Mouse (Mus musculus): ENCODE measurements around the gene Tpbgl. TPM values are rescaled to one million over a fixed set of nuclear protein-coding genes. Genes with fewer than 3 reads are reported as not detected.

Tpbgl gene
- polyA plus RNA-seq (2021) = 0.03 TPM

DNA sequence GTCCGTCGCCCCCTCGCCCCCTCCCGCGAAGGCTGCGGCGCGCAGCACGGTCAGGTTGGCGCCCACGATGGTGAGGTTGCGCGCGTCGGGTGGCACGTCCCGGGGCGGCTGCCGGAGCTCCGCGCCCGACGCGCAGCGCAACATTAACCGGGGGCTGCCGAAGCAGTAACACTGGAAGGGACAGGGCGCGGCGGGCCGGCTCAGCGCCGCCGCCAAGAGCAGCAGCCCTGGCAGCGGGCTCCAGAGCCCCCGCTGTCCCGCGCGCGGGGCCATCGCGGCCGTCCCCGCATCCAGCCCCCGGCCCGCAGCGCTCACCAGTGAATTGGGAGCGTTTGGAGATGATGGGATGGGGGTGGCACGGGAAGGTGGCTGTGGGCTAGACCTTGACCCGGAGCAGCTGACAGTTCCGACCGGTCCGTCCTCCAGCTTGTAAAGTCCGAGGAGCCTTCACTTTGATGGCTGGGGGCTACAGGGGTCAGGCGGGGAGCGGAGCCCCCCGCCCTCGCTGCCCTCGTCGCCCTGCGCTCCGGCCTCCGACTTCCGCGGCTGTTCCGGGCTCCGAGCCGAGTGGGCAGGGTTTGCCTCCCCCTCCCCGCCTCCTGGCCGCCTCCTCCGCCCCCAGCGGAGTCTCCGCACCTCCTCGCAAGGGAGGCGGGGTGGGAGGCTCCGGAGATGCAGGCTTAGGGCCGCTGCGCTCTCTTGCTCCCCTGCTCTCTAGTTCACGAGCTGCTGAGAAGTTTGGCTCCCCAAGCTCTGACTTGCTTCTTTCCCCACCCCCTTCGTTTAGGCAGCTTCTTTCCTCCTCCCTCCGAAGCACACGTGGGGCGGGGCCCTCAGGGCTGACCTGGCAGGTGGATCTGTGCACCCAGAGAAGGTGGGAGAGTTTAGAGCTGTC lies at the start of gene Tpbgl:
Gene Tpbgl, minus strand, starts transcription at position 728 of the 895 bp plus-strand sequence.
- H3K27me3 ChIP-seq = peaks cover 70% of the 10 kb centered on the region
- peak; percentile 18 for ATAC-seq
- CTCF ChIA-PET = interaction anchor here (0.7 to 1.3 kb wide), 3 partner anchors 8 to 250 kb away, joined by 3 read pairs; no protein-coding TSS in a partner anchor

DNA sequence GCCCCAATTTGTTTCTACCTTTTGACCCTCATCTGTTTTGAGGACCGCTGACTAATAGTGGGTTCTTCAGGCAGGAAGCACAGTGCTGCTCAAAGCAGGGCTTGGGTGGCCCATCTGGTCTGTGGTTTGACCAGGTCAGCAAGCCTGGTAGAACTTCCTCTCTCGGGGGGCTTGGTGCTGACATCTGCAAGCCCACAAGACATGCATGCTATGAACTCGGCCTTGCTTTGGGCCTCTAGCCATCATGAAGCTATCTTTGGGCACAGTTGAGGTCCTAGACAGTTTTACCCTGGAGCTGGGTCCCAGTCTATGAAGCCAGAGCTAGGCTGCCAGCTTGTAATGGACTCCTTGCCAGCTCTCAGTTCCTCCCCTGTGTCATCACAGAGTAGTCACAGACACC lies 48.0 kb upstream of the Tpbgl start:
- TF ChIP-seq CTCF (IDR thresholded peaks at IDR 0.05) = no peak
- CTCF ChIA-PET = no interaction called here
- DNase-seq (ENCODE audit: low read depth, low spot score) = no peak
- ATAC-seq = no peak
- in situ Hi-C loops (cut with MboI; ENCODE audit: low pct_unique_long_range_greater_than_20kb) = no loop called here
- H3K27me3 ChIP-seq = peaks cover 41% of the 10 kb centered on the region
- POLR2A ChIA-PET = no interaction called here

More for the DNA sequence above, at the start of gene Tpbgl:
- no peak for DNase-seq (ENCODE audit: low read depth, low spot score)
- POLR2A ChIA-PET = no interaction called here
- TF ChIP-seq CTCF (IDR thresholded peaks at IDR 0.05) = no peak
- in situ Hi-C loops (cut with MboI; ENCODE audit: low pct_unique_long_range_greater_than_20kb) = no loop called here

DNA sequence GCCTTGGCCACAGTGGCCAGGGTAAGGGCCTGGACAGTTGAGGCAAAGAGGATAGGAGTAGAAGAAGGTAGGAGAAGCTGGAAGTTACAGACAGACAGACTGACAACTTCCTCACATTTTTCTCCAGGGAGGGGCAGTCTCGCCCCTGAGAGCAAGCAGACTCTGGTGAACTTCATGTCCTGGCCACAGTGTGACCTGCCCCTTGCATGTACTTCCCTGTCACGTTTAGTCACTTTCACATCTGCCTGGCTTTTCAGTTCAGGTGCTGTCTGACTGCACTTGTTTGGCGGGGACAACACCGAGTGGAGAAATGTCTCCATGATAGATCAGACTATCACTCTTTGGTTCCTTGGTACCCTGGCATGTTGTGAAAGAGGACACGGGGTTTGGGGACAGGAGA lies 47.3 kb upstream of the Tpbgl start:
- ChIA-PET CTCF (no interaction called here), POLR2A (no interaction called here)
- in situ Hi-C loops (cut with MboI; ENCODE audit: low pct_unique_long_range_greater_than_20kb) = no loop called here
- no peak for TF ChIP-seq CTCF (IDR thresholded peaks at IDR 0.05)
- ATAC-seq (no peak), DNase-seq (ENCODE audit: low read depth, low spot score) (no peak)
- peaks cover 37% of the 10 kb centered on the region for H3K27me3 ChIP-seq

DNA sequence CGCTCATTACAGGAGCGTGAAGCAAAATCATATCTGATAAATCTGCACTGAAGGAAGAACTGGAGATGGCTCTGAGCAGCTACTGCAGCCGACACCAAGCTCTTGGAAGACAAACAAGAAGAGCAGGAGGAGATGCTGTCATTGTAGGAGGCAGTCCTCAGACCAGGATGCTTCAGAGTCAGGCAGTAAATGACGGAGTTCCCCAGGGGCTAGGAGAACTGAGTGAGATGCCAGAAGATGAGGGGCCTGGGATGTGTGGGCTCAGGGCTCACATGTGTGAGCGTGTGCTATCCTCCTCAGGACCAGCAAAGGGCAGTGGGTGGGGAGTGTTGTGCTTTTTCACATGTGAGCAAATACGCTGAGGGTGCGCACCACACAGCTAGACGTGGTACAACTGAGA lies 46.3 kb upstream of the Tpbgl start:
- POLR2A ChIA-PET = no interaction called here
- no peak for ATAC-seq
- H3K27me3 ChIP-seq = peaks cover 35% of the 10 kb centered on the region
- in situ Hi-C loops (cut with MboI; ENCODE audit: low pct_unique_long_range_greater_than_20kb) = no loop called here
- CTCF ChIA-PET = no interaction called here
- DNase-seq (ENCODE audit: low read depth, low spot score) = no peak
- TF ChIP-seq CTCF (IDR thresholded peaks at IDR 0.05) = no peak

DNA sequence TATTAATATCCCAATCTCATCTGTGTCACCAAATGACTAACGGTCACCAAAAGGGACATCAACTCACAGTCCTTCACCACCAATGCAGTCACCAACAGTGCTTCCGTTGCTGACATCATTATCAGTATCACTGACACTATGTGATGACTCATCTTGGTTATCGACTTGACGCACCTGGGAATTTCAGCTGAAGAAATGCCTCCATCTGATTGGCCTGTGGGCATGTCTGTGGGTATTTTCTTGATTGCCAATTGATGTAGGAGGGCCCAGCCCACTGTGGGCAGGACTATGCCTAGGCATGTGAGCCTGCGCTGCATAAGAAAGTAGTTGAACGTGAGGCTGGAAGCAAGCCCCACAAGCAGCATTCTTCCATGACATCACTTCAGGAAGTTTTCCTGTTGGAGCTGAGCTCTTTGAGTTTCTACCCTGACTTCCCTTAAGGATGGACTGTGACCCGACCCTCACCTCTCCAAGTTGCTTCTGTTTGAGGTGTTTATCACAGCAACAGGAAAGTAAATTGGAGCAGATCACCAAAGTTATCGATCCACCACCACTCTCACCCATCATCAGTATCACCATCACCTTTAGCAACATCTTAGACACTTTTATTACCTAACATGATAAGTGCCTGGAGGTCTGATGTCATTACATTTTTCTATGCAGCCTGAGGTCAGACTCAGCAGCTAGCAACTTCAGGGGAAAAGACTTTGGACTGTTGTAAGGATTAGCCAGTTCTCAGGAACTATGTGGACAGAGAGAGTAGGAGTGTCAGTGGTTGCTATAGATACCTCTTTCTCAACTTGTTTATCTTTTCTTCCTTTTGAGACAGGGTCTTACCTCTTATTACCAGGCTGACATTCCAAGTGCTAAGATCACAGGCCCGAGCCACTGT lies 44.9 kb upstream of the Tpbgl start:
- DNase-seq (ENCODE audit: low read depth, low spot score) = no peak
- TF ChIP-seq CTCF (IDR thresholded peaks at IDR 0.05) = no peak
- ChIA-PET CTCF (interaction anchor here (1.5 kb wide), 1 partner anchor 8 kb away, joined by 3 read pairs; no protein-coding TSS in a partner anchor), POLR2A (no interaction called here)
- ATAC-seq = no peak
- peaks cover 45% of the 10 kb centered on the region for H3K27me3 ChIP-seq
- in situ Hi-C loops (cut with MboI; ENCODE audit: low pct_unique_long_range_greater_than_20kb) = no loop called here

DNA sequence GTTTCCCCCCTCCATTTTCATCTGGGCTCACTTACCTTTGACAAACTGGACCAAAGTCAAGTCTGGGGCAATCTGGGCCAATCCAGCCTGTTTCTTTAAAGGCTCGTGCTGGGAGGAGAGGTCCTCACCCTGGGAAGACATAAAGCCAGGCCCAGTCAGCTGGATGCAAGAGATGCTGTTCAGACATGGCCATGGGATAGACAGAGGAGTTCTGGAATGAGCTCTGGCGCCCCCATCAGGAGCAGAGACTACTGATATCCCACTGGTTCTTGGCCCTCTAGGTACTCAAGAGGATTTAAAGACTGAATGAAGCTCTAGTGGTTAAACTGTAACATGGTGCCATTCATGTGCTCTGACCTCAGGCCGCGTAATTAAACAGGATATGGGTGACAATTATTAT lies 44.0 kb upstream of the Tpbgl start:
- ChIA-PET POLR2A (no interaction called here), CTCF (no interaction called here)
- in situ Hi-C loops (cut with MboI; ENCODE audit: low pct_unique_long_range_greater_than_20kb) = no loop called here
- ATAC-seq (no peak), DNase-seq (ENCODE audit: low read depth, low spot score) (no peak)
- TF ChIP-seq CTCF (IDR thresholded peaks at IDR 0.05) = no peak
- peaks cover 44% of the 10 kb centered on the region for H3K27me3 ChIP-seq

DNA sequence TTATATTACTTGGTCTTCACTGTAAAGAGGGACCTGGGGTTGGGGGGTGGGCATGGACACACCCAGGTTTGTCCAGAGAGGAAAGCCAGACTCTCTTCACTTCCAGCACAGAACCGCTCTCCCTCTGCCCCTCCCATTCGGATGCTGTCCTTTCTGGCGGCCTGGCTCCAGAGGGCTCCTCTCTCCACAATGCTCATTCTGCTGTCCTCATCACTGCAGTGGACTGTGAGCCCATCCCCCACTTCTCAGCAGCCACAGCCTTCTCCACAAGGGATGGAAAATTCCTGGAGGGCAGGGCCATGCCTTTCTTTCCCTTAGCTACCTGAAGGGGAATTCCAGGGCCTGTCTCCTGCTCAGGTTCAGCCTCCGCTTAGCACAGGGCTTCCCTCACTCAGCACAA lies 41.9 kb upstream of the Tpbgl start:
- no peak for TF ChIP-seq CTCF (IDR thresholded peaks at IDR 0.05)
- H3K27me3 ChIP-seq = peaks cover 50% of the 10 kb centered on the region
- no peak for ATAC-seq
- in situ Hi-C loops (cut with MboI; ENCODE audit: low pct_unique_long_range_greater_than_20kb) = no loop called here
- CTCF ChIA-PET = no interaction called here
- no peak for DNase-seq (ENCODE audit: low read depth, low spot score)
- POLR2A ChIA-PET = no interaction called here

DNA sequence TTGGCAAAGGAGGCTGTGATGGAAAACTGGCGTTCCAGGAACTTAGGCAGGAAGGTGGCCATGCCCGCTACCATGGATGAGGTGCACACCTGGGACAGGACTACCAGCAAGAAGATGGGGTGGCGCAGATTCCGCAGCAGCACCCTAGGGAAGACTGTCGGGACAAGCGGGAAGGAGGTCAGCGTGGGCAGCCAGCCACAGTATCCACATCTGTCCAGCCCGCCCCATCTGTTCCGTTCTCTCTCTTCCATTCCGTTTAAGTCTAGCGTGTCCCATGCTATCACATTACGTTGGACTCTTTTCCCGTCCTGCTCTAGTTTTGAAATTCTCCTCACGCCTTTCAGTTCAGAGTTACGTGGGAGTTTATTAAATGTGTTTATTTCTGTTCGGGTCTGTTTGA lies 40.2 kb upstream of the Tpbgl start:
- no peak for ATAC-seq
- peaks cover 37% of the 10 kb centered on the region for H3K27me3 ChIP-seq
- CTCF ChIA-PET = no interaction called here
- TF ChIP-seq CTCF (IDR thresholded peaks at IDR 0.05) = no peak
- in situ Hi-C loops (cut with MboI; ENCODE audit: low pct_unique_long_range_greater_than_20kb) = no loop called here
- DNase-seq (ENCODE audit: low read depth, low spot score) = no peak
- POLR2A ChIA-PET = no interaction called here

DNA sequence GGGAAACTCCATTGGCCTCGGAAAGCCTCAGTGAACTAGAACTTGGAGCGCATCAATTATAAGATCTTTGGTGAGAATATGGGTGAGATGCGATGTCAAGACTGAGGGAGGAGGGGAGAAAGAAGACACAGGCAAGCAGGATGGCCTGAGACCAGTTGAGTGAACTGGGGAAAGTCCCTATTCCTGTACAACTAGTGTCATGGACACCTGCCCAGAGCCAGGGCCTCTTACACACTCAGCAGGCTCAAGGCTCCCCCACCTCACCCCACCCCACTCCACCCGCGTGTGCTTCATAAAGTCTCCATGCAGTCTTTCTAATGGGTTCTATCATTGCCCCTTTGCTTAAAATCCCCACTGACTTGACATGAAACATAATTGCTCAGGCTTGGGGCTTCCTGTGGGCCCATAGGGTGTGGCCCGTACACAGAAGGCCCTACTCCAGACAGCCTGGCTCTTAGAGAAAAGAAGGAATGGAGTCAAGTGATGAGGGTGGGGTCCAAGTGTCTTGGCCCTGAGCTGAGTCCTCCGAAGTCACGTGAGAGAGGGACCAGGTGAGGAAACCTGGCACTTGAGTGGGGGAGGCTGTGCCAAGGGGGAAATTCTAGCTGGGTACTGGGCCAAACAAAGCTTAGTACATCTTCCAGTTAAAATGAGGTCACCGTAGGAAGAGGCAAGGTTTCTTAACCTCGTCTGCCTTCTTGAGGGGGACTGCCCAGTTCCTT lies 39.0 kb upstream of the Tpbgl start:
- in situ Hi-C loops (cut with MboI; ENCODE audit: low pct_unique_long_range_greater_than_20kb) = no loop called here

DNA sequence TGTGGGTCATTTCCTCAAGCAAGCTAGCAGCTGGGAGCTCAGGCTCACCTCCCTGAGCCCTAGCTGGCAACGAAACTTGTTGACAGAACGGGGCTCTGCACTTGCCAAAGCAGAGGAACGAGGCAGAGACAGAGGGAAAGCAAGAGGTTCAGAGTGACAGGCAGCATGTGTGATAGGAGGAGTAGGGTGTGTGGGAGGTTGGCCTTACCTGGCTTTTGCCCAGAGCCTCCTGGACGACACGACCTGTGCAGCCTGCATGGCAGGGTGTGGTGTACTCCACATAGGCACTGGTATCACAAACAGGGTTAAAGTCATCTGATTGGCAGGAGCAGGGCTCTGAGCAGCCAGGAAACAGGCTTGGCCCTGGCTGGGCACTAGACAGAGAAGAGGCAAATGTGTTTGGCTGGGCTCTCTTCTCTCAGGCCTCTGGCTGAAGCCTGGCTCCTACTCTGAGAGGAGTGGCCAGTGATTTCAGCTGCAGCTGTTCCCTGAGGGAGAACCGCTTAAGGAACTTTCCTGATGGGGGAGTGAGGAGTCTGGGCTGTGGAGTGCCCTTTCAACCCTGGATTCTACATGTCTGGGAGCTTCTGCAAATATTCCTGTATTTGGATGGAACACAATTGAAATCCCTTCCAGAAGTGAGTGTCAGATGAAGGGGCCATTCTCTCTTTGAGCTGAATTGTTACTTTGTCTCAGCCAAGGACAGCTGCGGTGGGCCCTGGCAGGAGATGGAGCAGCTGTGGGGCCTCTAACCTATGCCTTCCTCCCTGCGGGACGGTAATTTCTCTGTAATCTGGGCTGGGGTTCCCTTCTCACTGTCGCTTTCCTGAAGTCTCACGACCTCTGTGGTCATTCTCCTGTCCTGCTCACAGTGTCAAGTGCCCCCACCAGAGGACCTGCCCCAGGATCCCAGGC lies 37.9 kb upstream of the Tpbgl start:
- H3K27me3 ChIP-seq = peaks cover 46% of the 10 kb centered on the region
- DNase-seq (ENCODE audit: low read depth, low spot score) (no peak), ATAC-seq (no peak)
- in situ Hi-C loops (cut with MboI; ENCODE audit: low pct_unique_long_range_greater_than_20kb) = no loop called here
- ChIA-PET POLR2A (no interaction called here), CTCF (no interaction called here)
- no peak for TF ChIP-seq CTCF (IDR thresholded peaks at IDR 0.05)

More for the DNA sequence above, 39.0 kb upstream of the Tpbgl start:
- ChIA-PET POLR2A (no interaction called here), CTCF (no interaction called here)
- DNase-seq (ENCODE audit: low read depth, low spot score) (no peak), ATAC-seq (no peak)
- TF ChIP-seq CTCF (IDR thresholded peaks at IDR 0.05) = no peak
- H3K27me3 ChIP-seq = peaks cover 41% of the 10 kb centered on the region
